Mouse (Mus musculus) splenic B cell, adult 2 months (primary cell): ENCODE data around the gene Fat3.

Experiments used
- DNase-seq: peaks from one replicate; pipeline ENCODE4 v3.0.0-alpha.2; 2011; ENCODE audit warnings: low read depth, low spot score
- H3K27me3 ChIP-seq: 2 replicates; pipeline ENCODE4 v1.6.1; 2012; ENCODE audit warnings: mild to moderate bottlenecking, low read length, moderate library complexity, mixed read lengths; ENCODE audit not compliant: control insufficient read depth, poor library complexity, insufficient read depth, severe bottlenecking
- H3K36me3 ChIP-seq: 2 replicates; pipeline ENCODE4 v1.6.1; 2012; ENCODE audit warnings: mild to moderate bottlenecking, low read length, moderate library complexity, mixed read lengths; ENCODE audit not compliant: control insufficient read depth, poor library complexity, insufficient read depth, severe bottlenecking

Fat3 gene

DNA sequence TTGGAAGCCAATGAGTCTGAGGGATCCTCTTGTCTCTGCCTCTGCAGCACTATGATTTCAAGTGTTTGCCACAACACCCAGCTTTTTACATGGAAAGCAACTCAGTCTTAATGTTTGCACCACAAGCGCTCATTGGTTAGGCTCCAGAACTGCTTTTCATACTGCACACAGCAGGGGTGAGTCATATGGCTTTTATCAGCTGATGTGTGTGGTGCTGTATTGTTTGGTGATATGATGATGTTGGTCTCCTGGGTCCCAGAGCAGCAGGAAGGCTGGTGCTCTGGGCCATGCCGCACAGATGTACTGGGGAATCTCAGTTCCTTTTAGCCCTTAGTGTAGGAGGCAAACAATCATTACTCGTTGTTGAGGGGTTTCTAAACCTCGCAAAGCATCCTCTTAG lies 190.8 kb downstream of the Fat3 start:
- peak; percentile 41 for DNase-seq
- no peaks in the 10 kb centered on the region for H3K36me3 ChIP-seq
- H3K27me3 ChIP-seq = no peaks in the 10 kb centered on the region

DNA sequence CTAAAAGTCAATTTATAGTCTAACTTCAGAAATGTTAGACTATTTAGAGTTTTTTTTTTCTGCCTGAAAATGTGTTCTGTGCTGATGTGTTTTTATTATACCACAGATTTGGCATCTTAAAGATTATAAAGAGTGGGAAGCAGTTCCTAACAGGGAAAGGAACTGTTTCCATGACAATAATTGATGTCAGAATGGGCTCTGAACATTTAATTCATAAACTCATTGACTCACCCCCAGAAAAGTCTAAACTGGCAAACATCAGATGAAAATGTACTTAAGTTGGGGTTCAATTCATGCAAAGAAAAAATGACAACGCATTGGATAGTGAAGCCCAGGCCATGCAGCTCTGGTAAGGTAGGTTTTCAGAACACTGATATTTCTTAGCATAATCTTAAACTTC lies 193.3 kb downstream of the Fat3 start:
- DNase-seq = no peak
- H3K36me3 ChIP-seq = no peaks in the 10 kb centered on the region
- H3K27me3 ChIP-seq = no peaks in the 10 kb centered on the region

DNA sequence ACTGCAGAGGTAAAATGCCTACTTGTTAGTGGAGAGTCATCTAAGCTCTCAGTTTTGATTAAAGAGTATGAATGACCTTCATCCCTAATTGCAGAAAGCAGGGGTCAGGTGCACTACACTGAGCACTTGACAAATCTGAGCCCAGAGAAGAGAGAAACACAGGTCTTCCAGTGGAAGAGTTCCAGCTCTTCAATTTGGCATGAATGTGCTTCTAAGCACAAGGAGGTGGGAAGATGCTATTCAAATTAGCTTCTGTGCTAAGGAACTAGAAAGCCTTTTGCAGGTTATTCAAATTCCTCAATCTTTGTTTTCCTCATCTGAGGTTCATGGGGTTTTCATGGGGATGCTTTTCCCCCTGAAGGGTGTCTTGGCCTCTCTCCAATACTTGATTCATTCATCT lies 194.9 kb downstream of the Fat3 start:
- H3K27me3 ChIP-seq = no peaks in the 10 kb centered on the region
- no peak for DNase-seq
- no peaks in the 10 kb centered on the region for H3K36me3 ChIP-seq

DNA sequence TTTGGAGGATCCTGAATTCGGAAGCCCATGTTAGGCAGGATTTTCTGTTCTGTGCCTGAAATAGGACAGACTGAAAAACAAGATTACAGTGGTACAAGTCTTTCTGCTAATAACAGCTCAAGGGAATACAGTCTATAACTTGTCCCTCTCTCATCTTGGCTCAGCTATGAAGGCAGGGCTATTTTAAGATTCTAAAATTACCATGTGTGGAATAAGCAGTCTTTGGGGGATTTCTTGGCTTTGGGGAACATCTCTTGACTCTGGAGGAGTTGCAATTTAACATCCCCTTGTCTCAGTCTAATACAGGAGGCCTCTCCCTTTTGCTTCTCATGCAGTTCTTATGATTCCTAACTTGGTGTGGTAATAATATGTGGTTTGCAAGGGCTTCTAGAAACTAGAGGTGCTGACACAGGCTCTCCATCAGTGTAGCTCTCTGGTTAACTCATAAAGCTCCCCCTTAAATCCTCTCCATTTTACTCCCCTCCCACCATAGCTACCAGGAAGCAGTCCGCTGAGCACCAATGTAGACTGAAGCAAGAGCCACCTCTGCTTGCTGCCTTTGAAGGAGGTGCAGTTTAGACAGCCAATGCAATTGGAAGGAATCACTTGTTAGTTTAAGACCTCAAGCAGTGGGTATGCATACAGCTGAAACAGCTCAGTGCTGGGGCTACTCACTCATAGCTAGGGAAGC lies 195.5 kb downstream of the Fat3 start:
- DNase-seq = no peak
- Histone ChIP-seq H3K36me3 (no peaks in the 10 kb centered on the region), H3K27me3 (no peaks in the 10 kb centered on the region)

DNA sequence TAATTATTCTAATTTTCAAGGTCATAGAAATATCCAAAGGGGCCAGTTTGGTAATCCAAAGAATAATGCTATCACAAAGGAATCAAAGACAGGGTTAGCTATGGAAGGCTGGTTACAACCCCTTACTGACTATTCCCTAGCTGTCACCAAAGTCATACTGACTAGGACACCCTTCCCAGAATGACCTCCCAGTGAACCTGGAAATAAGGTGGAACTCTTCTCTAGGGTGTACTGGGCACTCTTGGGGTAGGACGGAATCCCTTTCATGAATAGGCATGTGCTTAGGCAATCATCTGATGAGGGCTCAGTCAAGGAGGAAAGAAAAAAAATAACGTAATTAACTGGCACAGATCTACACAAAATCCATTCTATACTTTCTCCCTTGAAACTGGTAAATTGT lies 196.1 kb downstream of the Fat3 start:
- Histone ChIP-seq H3K36me3 (no peaks in the 10 kb centered on the region), H3K27me3 (no peaks in the 10 kb centered on the region)
- DNase-seq = no peak

DNA sequence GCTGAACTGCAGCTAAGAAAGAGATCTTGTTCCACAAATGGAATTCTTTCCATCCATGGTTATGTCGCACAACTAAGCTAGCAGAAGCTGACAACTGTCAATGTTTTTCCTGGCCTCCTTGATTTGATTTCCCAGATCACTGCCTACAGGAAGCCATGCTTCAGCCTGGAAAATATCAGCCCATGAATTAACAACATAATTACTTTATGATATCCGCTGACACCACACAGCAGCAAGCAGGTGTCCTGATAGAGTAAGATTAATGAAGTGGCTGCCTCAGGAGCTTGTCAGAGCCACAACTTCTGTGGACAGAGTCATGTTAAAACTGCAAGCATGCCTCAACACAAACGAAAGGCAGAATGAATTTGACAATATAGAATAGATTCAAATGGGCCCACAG lies 198.6 kb downstream of the Fat3 start:
- DNase-seq = no peak
- Histone ChIP-seq H3K36me3 (no peaks in the 10 kb centered on the region), H3K27me3 (no peaks in the 10 kb centered on the region)

DNA sequence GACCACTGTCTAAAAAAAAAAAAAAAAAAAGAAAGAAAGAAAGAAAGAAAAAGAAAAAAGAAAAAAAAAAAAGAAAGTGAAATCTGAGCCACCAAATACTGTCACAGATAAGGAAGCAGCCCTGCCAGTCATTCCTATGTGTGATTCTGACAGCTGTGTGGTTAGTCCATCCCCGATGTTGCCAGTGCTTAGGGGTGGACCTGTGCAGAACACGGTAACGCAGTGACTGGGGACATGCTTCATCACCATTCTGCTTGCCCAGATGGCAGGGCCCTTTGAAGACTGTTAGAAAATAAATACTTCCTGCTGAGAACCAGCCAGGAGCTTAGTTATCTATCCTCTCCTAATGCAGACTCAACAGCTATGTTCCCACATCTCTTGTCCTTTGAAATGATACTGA lies 203.2 kb downstream of the Fat3 start:
- Histone ChIP-seq H3K36me3 (no peaks in the 10 kb centered on the region), H3K27me3 (no peaks in the 10 kb centered on the region)
- no peak for DNase-seq

DNA sequence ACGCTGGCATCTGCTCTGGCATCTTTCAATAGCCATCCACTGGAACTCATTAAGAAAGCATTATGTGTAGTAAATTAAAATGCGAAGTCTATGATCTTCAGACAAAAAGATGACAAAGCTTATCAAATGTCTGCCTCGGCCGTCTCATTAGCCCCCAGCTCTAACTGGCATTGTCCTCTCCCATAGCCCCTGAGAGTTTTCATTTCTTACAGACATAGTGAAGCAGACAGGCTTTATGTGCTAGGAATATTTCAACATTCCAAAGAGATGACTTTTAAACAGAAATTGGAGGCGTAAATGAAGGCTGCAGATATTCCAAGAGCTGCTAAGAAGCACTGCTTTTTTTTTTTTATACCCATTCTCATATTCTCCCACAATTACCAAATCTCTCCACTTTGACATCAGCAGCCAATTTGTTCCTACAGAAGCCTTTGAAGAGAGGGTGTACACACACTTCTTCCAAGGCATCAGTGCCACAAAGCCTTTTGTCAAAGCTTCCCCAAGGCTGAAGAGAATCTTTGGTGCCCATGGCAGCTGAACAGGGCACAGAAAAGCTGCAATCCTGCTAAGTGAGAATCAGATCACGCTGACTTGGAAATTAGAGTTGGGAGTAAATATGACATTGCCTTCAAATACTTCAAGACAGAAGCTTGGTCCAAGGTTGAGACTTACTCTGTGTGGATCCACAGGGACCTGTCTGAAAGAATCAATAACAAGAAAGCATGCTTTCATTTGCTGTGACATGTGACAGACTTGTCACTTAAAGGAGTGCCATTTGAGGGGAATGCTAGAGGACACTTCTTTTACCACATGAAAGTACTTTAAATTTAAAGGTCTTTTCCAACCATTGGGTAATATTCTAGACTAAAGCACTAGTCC lies 206.9 kb downstream of the Fat3 start:
- no peak for DNase-seq

DNA sequence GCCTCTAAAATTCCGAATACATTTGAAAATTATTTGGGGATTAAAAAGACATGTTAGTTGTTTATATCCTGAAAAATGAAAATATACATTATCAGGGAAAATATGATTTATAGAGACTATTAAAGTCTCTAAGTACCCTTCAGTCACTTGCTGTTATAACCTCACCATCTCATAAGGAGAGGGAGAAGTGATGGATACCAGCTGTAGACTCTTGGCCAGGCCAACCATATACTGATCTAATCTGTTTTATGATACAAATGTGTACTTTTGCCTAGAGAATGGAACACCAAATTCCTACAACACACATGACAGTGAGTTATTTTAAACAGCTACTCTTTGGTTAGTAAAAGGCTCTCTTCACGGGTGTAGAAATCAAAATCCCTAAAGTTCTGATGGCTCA lies 208.6 kb downstream of the Fat3 start:
- Histone ChIP-seq H3K36me3 (no peaks in the 10 kb centered on the region), H3K27me3 (no peaks in the 10 kb centered on the region)
- DNase-seq = no peak

More for the DNA sequence above, 206.9 kb downstream of the Fat3 start:
- H3K36me3 ChIP-seq = no peaks in the 10 kb centered on the region
- H3K27me3 ChIP-seq = no peaks in the 10 kb centered on the region

DNA sequence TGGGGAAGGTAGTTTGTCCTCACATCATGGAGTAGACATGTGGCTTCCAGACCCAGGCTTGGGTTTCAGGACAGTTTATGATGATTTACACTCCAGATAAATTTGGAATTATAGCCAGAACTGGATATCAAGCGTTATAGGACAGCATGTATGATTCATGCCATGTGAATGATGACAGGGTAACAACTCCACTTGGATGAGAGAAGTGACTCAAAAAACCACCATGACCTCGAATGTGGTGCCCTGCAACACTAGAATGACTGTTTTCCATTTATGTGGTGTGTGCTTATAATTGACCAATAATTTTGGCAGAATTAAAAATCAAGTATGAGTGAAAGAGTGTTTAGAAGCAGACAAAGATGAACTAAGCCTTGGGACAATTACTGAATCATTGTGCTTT lies 210.2 kb downstream of the Fat3 start:
- no peak for DNase-seq
- H3K27me3 ChIP-seq = no peaks in the 10 kb centered on the region

DNA sequence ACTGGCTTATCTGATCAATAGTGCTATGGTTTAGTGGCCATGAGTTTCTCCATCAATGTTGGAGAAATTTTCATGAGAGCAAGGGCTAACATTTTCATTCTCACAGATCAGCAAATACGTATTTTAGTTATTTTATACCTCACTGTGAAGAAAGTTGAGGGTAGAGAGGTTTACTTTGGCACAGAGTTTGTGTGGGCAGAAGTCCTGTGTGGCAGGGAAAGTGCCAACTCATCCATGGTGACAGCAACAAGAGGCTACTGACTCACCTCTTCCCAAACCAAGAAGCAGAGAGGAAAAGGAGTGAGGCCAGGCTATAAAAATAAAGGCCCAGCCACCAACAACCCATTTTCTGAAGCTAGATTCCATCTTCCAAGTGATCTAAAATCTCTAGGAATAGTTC lies 218.1 kb downstream of the Fat3 start:
- no peak for DNase-seq
- H3K36me3 ChIP-seq = no peaks in the 10 kb centered on the region
- H3K27me3 ChIP-seq = no peaks in the 10 kb centered on the region

More for the DNA sequence above, 210.2 kb downstream of the Fat3 start:
- H3K36me3 ChIP-seq = no peaks in the 10 kb centered on the region

DNA sequence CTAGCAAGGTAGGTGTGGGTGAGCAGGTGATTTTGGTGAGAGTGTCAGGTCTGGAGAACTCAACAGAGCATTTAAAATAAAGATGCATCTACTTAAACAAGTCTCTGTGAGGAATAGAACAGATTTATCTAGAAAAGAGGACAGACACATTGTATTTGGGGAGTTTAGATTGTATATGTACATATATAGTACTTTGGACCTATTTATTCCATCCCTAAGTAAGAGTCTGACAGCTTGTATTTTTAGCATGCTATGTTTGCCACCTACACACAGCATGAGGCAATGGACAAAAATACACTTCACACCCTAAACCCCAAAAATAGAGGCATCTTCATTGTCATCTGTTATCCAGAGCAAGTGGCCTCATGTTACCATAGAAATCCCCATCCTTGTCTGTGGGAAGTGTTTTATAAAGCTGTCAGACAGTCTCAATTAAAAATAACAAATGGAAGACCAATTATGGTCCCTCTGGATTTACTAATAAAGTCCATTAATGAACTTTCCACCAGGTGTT lies 218.7 kb downstream of the Fat3 start:
- no peak for DNase-seq
- Histone ChIP-seq H3K36me3 (no peaks in the 10 kb centered on the region), H3K27me3 (no peaks in the 10 kb centered on the region)

DNA sequence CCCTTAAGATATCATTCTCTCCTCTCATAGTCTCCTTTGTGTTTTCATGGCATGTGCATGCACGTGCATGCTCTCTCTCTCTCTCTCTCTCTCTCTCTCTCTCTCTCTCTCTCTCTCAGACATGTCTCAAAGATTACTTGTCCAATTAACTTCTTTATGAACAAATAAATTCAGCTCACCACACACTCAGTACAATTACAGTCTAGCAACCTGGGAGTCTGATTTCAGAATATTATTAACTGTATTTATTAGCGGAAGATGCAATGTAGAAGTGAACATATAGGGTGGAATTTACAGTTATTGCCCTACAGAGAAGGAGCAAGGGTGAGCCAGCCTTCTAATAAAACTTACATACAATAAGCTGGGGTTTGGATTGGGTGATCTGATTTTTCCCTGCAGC lies 225.5 kb downstream of the Fat3 start:
- Histone ChIP-seq H3K27me3 (no peaks in the 10 kb centered on the region), H3K36me3 (no peaks in the 10 kb centered on the region)
- DNase-seq = no peak

DNA sequence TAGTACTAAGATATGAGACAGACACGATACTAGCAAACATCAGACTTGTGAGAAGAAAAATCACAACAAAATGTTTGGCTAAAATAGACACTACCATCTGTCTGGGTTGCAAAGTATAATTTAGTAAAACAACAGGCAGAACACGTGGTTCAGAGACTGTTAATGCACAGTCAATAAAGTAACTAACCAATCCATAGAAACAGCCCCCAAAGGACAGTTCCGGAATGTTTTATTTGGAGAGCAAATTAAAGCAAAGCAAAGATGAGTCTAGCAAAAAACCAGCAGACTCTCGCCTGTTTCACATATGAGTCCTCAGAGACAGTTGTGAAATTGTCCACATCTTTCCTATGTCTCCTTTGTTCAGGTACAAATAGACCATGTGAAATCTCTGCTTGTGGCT lies 227.0 kb downstream of the Fat3 start:
- Histone ChIP-seq H3K36me3 (no peaks in the 10 kb centered on the region), H3K27me3 (no peaks in the 10 kb centered on the region)
- DNase-seq = no peak

DNA sequence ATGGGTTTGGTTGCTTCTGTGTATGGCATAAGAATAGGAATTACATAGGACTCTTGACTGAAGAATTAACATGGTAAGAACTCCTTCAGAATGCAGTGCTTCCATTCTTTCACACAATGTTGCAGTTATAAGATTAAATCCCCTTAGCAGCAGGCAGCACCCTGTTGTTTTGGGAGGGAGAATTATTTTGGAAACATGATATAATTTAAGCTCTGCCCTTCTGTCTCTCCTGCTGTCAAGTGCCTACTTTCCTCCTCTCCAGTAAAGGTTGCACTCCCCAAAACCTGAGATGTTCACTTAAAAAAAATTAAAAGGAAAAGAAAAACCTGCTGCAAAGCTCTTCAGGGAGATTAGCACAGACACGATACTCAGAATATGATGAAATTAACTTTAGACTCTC lies 228.3 kb downstream of the Fat3 start:
- DNase-seq = no peak
- no peaks in the 10 kb centered on the region for H3K36me3 ChIP-seq

More for the DNA sequence above, 228.3 kb downstream of the Fat3 start:
- H3K27me3 ChIP-seq = no peaks in the 10 kb centered on the region
